Mouse (Mus musculus): ENCODE measurements around the gene Yju2. TPM values are rescaled to one million over a fixed set of nuclear protein-coding genes. Genes with fewer than 3 reads are reported as not detected.

Gene Yju2
- polyA plus RNA-seq, 1 experiment = 14.9 TPM

GRCm38 (mm10) chr17:55948647-55949046 lies 10.3 kb upstream of the Yju2 start:
- no peak for DNase-seq
- TF ChIP-seq CTCF (IDR thresholded peaks at IDR 0.05; ENCODE audit: borderline replicate concordance, insufficient read depth, low read depth, low read length) (no peak), POLR2A (IDR thresholded peaks at IDR 0.05; ENCODE audit: borderline replicate concordance, insufficient read depth, low read length) (no peak)
- WGBS = 92% methylated on average over 4 of the region's 4 CpGs
- no peak overlapping the region for H3K27ac ChIP-seq (ENCODE audit: insufficient read depth, low read length)
- no peak overlapping the region for H3K4me3 ChIP-seq (replicated peaks; ENCODE audit: insufficient read depth, low read depth, low read length)
- H3K4me1 ChIP-seq (ENCODE audit: control insufficient read depth, insufficient read depth, low read length) = no peaks in the 10 kb centered on the region
- no peaks in the 10 kb centered on the region for H3K27me3 ChIP-seq (ENCODE audit: control insufficient read depth, insufficient read depth, low read length)

GRCm38 (mm10) chr17:55949400-55949799 lies 9.5 kb upstream of the Yju2 start, which contains the start of gene Zfp119b:
Zfp119b (minus strand) TSS chr17:55949500.
- DNase-seq = no peak
- WGBS = 89% methylated on average over 2 of the region's 2 CpGs
- Histone ChIP-seq H3K27me3 (ENCODE audit: control insufficient read depth, insufficient read depth, low read length) (no peaks in the 10 kb centered on the region), H3K4me3 (replicated peaks; ENCODE audit: insufficient read depth, low read depth, low read length) (no peak within 1 kb of the TSS), H3K4me1 (ENCODE audit: control insufficient read depth, insufficient read depth, low read length) (no peaks in the 10 kb centered on the region), H3K27ac (ENCODE audit: insufficient read depth, low read length) (no peak within 1 kb of the TSS)
- TF ChIP-seq CTCF (IDR thresholded peaks at IDR 0.05; ENCODE audit: borderline replicate concordance, insufficient read depth, low read depth, low read length) (no peak), POLR2A (IDR thresholded peaks at IDR 0.05; ENCODE audit: borderline replicate concordance, insufficient read depth, low read length) (no peak)

GRCm38 (mm10) chr17:55950601-55951000 lies 8.3 kb upstream of the Yju2 start:
- DNase-seq = no peak
- no peak overlapping the region for H3K4me3 ChIP-seq (replicated peaks; ENCODE audit: insufficient read depth, low read depth, low read length)
- WGBS = 76% methylated on average over 9 of the region's 9 CpGs
- no peaks in the 10 kb centered on the region for H3K4me1 ChIP-seq (ENCODE audit: control insufficient read depth, insufficient read depth, low read length)
- TF ChIP-seq CTCF (IDR thresholded peaks at IDR 0.05; ENCODE audit: borderline replicate concordance, insufficient read depth, low read depth, low read length) (no peak), POLR2A (IDR thresholded peaks at IDR 0.05; ENCODE audit: borderline replicate concordance, insufficient read depth, low read length) (no peak)
- no peak overlapping the region for H3K27ac ChIP-seq (ENCODE audit: insufficient read depth, low read length)
- no peaks in the 10 kb centered on the region for H3K27me3 ChIP-seq (ENCODE audit: control insufficient read depth, insufficient read depth, low read length)

- no peak for DNase-seq
- no peaks in the 10 kb centered on the region for H3K27me3 ChIP-seq (ENCODE audit: control insufficient read depth, insufficient read depth, low read length)
- H3K4me3 ChIP-seq (replicated peaks; ENCODE audit: insufficient read depth, low read depth, low read length) = no peak overlapping the region
- H3K27ac ChIP-seq (ENCODE audit: insufficient read depth, low read length) = no peak overlapping the region
- peaks cover 4% of the 10 kb centered on the region; the same call in 1 of the 2 replicates for H3K4me1 ChIP-seq (ENCODE audit: control insufficient read depth, insufficient read depth, low read length)
- no peak for TF ChIP-seq POLR2A (IDR thresholded peaks at IDR 0.05; ENCODE audit: borderline replicate concordance, insufficient read depth, low read length)
- no peak for TF ChIP-seq CTCF (IDR thresholded peaks at IDR 0.05; ENCODE audit: borderline replicate concordance, insufficient read depth, low read depth, low read length)
Observed at GRCm38 (mm10) chr17:55952041-55952440, 6.9 kb upstream of the Yju2 start.

GRCm38 (mm10) chr17:55952447-55953027 lies 6.4 kb upstream of the Yju2 start, which contains the start of gene Ebi3:
Ebi3 (plus strand) TSS chr17:55952640.
- no peaks in the 10 kb centered on the region for H3K27me3 ChIP-seq (ENCODE audit: control insufficient read depth, insufficient read depth, low read length)
- DNase-seq = no peak
- TF ChIP-seq CTCF (IDR thresholded peaks at IDR 0.05; ENCODE audit: borderline replicate concordance, insufficient read depth, low read depth, low read length) = no peak
- no peak for TF ChIP-seq POLR2A (IDR thresholded peaks at IDR 0.05; ENCODE audit: borderline replicate concordance, insufficient read depth, low read length)
- peaks cover 8% of the 10 kb centered on the region; the same call in 1 of the 2 replicates for H3K4me1 ChIP-seq (ENCODE audit: control insufficient read depth, insufficient read depth, low read length)
- no peak within 1 kb of the TSS for H3K4me3 ChIP-seq (replicated peaks; ENCODE audit: insufficient read depth, low read depth, low read length)
- H3K27ac ChIP-seq (ENCODE audit: insufficient read depth, low read length) = no peak within 1 kb of the TSS
- 70% methylated on average over 6 of the region's 6 CpGs for WGBS

- Histone ChIP-seq H3K4me3 (replicated peaks; ENCODE audit: insufficient read depth, low read depth, low read length) (no peak overlapping the region), H3K4me1 (ENCODE audit: control insufficient read depth, insufficient read depth, low read length) (peaks cover 9% of the 10 kb centered on the region; the same call in 1 of the 2 replicates), H3K27me3 (ENCODE audit: control insufficient read depth, insufficient read depth, low read length) (no peaks in the 10 kb centered on the region), H3K27ac (ENCODE audit: insufficient read depth, low read length) (no peak overlapping the region)
- 59% methylated on average over 6 of the region's 6 CpGs for WGBS
- TF ChIP-seq CTCF (IDR thresholded peaks at IDR 0.05; ENCODE audit: borderline replicate concordance, insufficient read depth, low read depth, low read length) = no peak
- TF ChIP-seq POLR2A (IDR thresholded peaks at IDR 0.05; ENCODE audit: borderline replicate concordance, insufficient read depth, low read length) = no peak
- no peak for DNase-seq
Observed at GRCm38 (mm10) chr17:55953751-55954150, 5.1 kb upstream of the Yju2 start.

- no peak for TF ChIP-seq POLR2A (IDR thresholded peaks at IDR 0.05; ENCODE audit: borderline replicate concordance, insufficient read depth, low read length)
- no peak for TF ChIP-seq CTCF (IDR thresholded peaks at IDR 0.05; ENCODE audit: borderline replicate concordance, insufficient read depth, low read depth, low read length)
- Histone ChIP-seq H3K27me3 (ENCODE audit: control insufficient read depth, insufficient read depth, low read length) (no peaks in the 10 kb centered on the region), H3K4me1 (ENCODE audit: control insufficient read depth, insufficient read depth, low read length) (peaks cover 9% of the 10 kb centered on the region; the same call in 1 of the 2 replicates), H3K27ac (ENCODE audit: insufficient read depth, low read length) (no peak overlapping the region), H3K4me3 (replicated peaks; ENCODE audit: insufficient read depth, low read depth, low read length) (no peak overlapping the region)
- 42% methylated on average over 16 of the region's 16 CpGs for WGBS
- peak in 1 of 2 experiments; percentile 4 for DNase-seq
Observed at GRCm38 (mm10) chr17:55954229-55954628, 4.7 kb upstream of the Yju2 start.

- 1% methylated on average over 26 of the region's 26 CpGs for WGBS
- TF ChIP-seq CTCF (IDR thresholded peaks at IDR 0.05; ENCODE audit: borderline replicate concordance, insufficient read depth, low read depth, low read length) = no peak
- TF ChIP-seq POLR2A (IDR thresholded peaks at IDR 0.05; ENCODE audit: borderline replicate concordance, insufficient read depth, low read length) = peak; percentile 48; the same call in 1 of the 2 replicates
Observed at GRCm38 (mm10) chr17:55956129-55956528, 2.8 kb upstream of the Yju2 start.

More at GRCm38 (mm10) chr17:55956129-55956528, 2.8 kb upstream of the Yju2 start:
- Histone ChIP-seq H3K27me3 (ENCODE audit: control insufficient read depth, insufficient read depth, low read length) (no peaks in the 10 kb centered on the region), H3K4me3 (replicated peaks; ENCODE audit: insufficient read depth, low read depth, low read length) (peak overlapping the region; percentile 60), H3K27ac (ENCODE audit: insufficient read depth, low read length) (no peak overlapping the region), H3K4me1 (ENCODE audit: control insufficient read depth, insufficient read depth, low read length) (peaks cover 14% of the 10 kb centered on the region)
- DNase-seq = peak; percentile 88 to 89
